In the genomic region with DNA sequence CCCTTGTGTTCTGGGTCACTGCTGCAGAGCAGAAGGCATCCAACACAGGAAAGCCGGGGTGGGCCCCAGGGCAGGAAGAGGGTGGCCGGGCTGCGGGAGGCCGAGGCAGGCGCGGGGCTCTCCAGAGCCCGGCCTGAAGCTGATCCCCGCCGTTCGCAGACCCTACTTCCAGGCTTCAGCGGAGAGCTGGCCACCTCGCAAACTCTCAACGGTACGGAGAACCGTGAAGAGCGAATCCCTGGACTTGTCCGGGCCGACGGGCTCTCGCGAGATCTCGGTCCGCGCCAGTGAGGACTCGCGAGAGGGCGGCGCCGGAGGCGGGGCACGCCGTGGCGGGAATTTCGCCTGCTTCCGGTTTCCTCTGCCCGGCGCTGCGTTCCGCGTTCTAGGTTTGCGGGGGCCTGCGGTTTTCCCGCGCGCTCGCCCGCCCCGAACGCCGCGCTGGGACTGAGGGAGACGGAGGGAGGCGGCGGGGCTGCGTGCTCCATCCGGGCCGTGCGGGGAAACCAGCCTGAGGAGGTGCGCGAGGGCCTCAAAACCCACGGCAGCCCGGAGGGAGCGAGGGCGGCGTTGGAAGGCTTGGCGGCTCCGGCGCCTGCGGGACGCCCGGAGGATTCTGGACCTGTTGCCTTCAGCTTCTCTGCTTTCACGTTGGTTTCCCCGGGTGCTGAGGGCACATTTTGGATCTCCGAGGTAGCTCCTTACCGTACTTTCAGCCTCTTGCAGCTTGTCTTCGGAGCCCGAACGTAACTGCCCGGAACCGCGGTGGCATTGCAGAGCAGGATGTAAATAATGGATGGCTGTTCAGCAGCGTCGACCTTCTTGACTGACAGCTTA, we compare ENCODE assay signal across 8 mouse cellular contexts. TPM values are rescaled to one million over a fixed set of nuclear protein-coding genes. Genes with fewer than 3 reads are reported as not detected.
DNase-seq lines count a peak whose midpoint lies in the region; ATAC-seq lines count a peak whose summit lies in the region.

A gene (plus strand): TSS at position 336 of the 837 bp plus-strand sequence.

- intact Hi-C loops in left cerebral cortex, postnatal 14 days (cut with DNase I), result loop anchor here (10.0 kb wide), 1 partner anchor 398 kb away; a partner anchor contains a TSS

- H3K36me3 ChIP-seq in intestine, embryonic 14.5 days (ENCODE audit: control insufficient read depth, insufficient read depth, low read length), result no peaks in the 10 kb centered on the region; the same call in 1 of the 2 replicates

- peak; percentile 99 for ATAC-seq in intestine, embryonic 14.5 days (replicated peaks; ENCODE audit: low FRiP score, low TSS enrichment, low read depth)

- peaks cover 6% of the 10 kb centered on the region; the same call in 1 of the 2 replicates for H3K4me1 ChIP-seq in intestine, embryonic 14.5 days (replicated peaks; ENCODE audit: control insufficient read depth, insufficient read depth, low read length)

- peak within 1 kb of the TSS; percentile 96 for H3K9ac ChIP-seq in intestine, embryonic 14.5 days (ENCODE audit: low read length)

- H3K4me2 ChIP-seq in intestine, embryonic 14.5 days (ENCODE audit: low read length), result peak within 1 kb of the TSS; percentile 76

- H3K4me3 ChIP-seq in intestine, embryonic 14.5 days (ENCODE audit: low read depth, low read length), result peak within 1 kb of the TSS; percentile 86

- H3K9me3 ChIP-seq in intestine, embryonic 14.5 days (ENCODE audit: control insufficient read depth, low read length), result no peaks in the 10 kb centered on the region

- H3K27ac ChIP-seq in intestine, embryonic 14.5 days (ENCODE audit: low read depth), result peak within 1 kb of the TSS; percentile 97

- no peaks in the 10 kb centered on the region for H3K27me3 ChIP-seq in intestine, embryonic 14.5 days (replicated peaks; ENCODE audit: control insufficient read depth, insufficient read depth, low read length)

- DNase-seq in adrenal gland, adult 18-20 months (ENCODE audit: low spot score in 2 of 2), result peak; percentile 91 to 92
- peak; percentile 97 for DNase-seq in embryo, embryonic 11 days
- peak; percentile 89 for DNase-seq in gastrocnemius, postnatal 25 days
- peak; percentile 97 for DNase-seq in intestine, embryonic 14.5 days (ENCODE audit: low spot score)
- DNase-seq in left cerebral cortex, postnatal 14 days (ENCODE audit: low spot score in 2 of 2), result peak; percentile 93 to 95
- peak; percentile 96 for DNase-seq in mesoderm, embryonic 11.5 days (ENCODE audit: low read depth, low spot score)
- DNase-seq in right cerebral cortex, postnatal 36 days (ENCODE audit: low spot score in 2 of 2), result peak; percentile 86
- DNase-seq in yolk sac, embryonic 10.5 days (ENCODE audit: low spot score), result peak; percentile 92

- WGBS in intestine, embryonic 14.5 days, result under 1% methylated on average over 79 of the region's 83 CpGs

RNA-seq across cellular contexts. Expression of the gene that starts here (rescaled TPM):
- total RNA-seq in adrenal gland, adult 18-20 months (2021), result 1 to 10 TPM in 1 of 2 experiments, under 1 TPM in 1; 0.80 to 1.5 TPM
- total RNA-seq in gastrocnemius, postnatal 25 days (2021), result under 1 TPM; 0.91 to 0.97 TPM
- polyA plus RNA-seq in intestine, embryonic 14.5 days (2014; fragmentation: Nextera tagmentation; extraction: Ambion mirVana), result 30.7 and 31.5 TPM in 2 replicates
- total RNA-seq in left cerebral cortex, postnatal 14 days (2021), result 1 to 10 TPM; 1.6 TPM

Comparison
In these comparisons a context has a peak if more than half of its experiments do, and no peak if none do; other contexts are left out.
1. Peak in every context shown above with its lines: DNase-seq, ATAC-seq, H3K4me3 ChIP-seq and H3K27ac ChIP-seq.
2. Peak in DNase-seq in gastrocnemius, postnatal 25 days; RNA of the gene not detected or under 1 TPM.